Mouse (Mus musculus): Measurements from ENCODE around the gene Ptprj. TPM values are rescaled to one million over a fixed set of nuclear protein-coding genes. Genes with fewer than 3 reads are reported as not detected.

Gene Ptprj
- polyA plus RNA-seq, 1 experiment from 2014 or later: 2.5 TPM

DNA sequence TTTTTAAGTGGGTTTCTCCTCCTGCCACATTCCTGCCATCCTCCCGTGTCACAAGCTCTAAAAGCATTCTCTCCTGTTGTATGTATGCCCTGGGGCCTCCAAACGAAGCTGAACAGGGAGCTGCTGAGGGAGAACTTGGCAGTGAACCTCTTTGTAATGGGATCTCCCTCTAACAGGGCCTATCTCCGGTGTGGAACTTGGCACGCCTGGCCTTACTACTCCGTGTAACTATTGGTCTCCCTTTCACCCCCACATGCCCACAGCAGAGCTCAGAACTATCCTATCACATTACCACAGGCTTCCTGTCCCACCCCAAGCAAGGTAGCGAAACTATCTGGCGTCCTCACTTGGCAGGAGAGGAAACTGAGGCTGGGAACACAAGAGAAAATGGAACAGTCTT, 14.4 kb downstream of the Ptprj start:
- WGBS: 78% methylated on average over 7 of the region's 7 CpGs
- no peak overlapping the region for H3K9ac ChIP-seq (replicated peaks)
- H3K36me3 ChIP-seq: no peaks in the 10 kb centered on the region
- no peak overlapping the region for H3K4me2 ChIP-seq (replicated peaks)
- no peaks in the 10 kb centered on the region for H3K9me3 ChIP-seq
- no peaks in the 10 kb centered on the region for H3K27me3 ChIP-seq
- H3K4me1 ChIP-seq: no peaks in the 10 kb centered on the region; the same call in 1 of the 2 replicates
- no peak overlapping the region for H3K27ac ChIP-seq (replicated peaks)
- no peak overlapping the region for H3K4me3 ChIP-seq
- ATAC-seq (ENCODE audit: low FRiP score, low read depth): no peak

DNA sequence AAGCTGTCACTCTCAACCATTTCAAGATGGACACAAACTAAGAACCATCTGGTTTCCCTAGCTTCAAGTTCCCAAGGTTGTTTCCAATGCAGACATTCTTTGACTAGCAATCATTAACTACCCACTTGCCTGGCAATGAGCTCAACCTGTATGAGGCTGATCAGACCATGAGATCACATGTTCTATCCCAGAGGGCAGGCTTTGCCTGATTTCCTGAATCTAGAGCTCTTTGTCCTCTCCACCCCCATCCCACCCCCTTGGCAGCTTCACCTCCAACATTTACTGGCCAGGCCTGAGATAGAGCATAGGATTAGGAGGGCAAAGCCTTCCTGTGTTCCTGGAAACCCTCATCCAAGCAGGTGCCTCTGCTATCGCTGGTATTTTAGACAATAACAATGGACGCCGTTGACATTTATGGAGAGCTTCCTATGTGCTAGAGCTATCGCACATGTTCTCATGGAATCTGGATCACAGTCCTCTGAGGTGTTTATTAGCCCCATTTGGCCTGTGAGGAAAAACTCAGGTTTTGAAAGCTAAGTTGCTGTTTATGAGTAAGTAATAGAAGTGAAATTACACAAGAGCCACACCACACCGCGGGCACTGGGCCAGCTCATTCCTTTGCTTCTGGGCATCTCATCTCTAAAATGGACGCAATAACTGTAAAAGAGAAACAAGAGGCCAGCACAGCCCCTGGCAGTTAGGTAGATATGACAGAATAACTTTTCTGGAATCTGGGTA, 15.1 kb downstream of the Ptprj start:
- no peak overlapping the region for H3K9ac ChIP-seq (replicated peaks)
- no peak overlapping the region for H3K4me2 ChIP-seq (replicated peaks)
- no peak overlapping the region for H3K27ac ChIP-seq (replicated peaks)
- H3K36me3 ChIP-seq: no peaks in the 10 kb centered on the region
- no peaks in the 10 kb centered on the region for H3K9me3 ChIP-seq
- 98% methylated on average over 7 of the region's 7 CpGs for WGBS
- no peak for ATAC-seq (ENCODE audit: low FRiP score, low read depth)
- H3K4me1 ChIP-seq: peaks cover 3% of the 10 kb centered on the region; the same call in 1 of the 2 replicates
- no peaks in the 10 kb centered on the region for H3K27me3 ChIP-seq
- no peak overlapping the region for H3K4me3 ChIP-seq

DNA sequence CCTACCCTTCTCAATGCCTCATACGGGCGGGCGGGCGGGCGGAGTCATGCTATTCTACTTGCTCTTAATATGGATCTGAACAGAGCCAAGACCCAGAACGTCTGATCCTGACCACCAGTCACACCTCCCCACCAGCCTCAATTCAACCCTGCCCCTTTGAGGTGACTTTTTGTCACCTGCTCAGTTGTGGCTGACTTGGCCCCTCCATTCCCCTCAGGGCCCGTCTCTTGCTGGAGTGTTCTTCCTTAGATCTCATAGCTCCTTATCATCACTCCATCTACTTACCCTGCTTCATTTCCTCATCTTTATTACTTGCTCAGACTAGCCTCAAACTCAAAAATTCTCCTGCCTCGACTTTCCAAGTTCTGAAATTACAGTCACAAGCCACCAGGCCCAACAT, 15.9 kb downstream of the Ptprj start:
- peaks cover 6% of the 10 kb centered on the region; the same call in 1 of the 2 replicates for H3K4me1 ChIP-seq
- H3K4me3 ChIP-seq: no peak overlapping the region
- no peak overlapping the region for H3K4me2 ChIP-seq (replicated peaks)
- no peak overlapping the region for H3K27ac ChIP-seq (replicated peaks)
- ATAC-seq (ENCODE audit: low FRiP score, low read depth): no peak
- 89% methylated on average over 8 of the region's 8 CpGs for WGBS
- H3K9me3 ChIP-seq: no peaks in the 10 kb centered on the region
- no peak overlapping the region for H3K9ac ChIP-seq (replicated peaks)
- no peaks in the 10 kb centered on the region for H3K27me3 ChIP-seq
- no peaks in the 10 kb centered on the region for H3K36me3 ChIP-seq

DNA sequence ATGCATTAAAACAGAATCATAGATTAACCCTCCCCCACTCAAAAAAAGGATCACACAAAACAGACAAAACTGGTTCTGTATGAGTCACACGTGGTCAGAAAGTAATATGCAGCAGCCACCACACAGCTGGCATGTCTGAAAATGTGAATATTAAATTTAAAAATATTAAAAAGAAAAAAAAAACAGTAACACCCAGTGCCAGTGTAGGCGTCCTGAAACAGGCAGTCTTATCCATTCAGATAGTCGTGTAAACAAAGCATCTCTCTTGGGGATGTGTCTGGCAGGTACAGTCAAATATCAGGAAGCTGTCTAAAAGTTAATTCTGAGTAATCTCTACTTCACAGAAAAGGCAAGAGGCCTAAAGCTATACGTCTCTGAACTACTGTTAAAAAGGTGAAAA, 17.3 kb downstream of the Ptprj start:
- no peak for ATAC-seq (ENCODE audit: low FRiP score, low read depth)
- WGBS: 78% methylated on average over 4 of the region's 4 CpGs
- Histone ChIP-seq H3K27ac (replicated peaks) (no peak overlapping the region), H3K9ac (replicated peaks) (no peak overlapping the region), H3K4me2 (replicated peaks) (no peak overlapping the region), H3K4me1 (peaks cover 6% of the 10 kb centered on the region; the same call in 1 of the 2 replicates), H3K36me3 (no peaks in the 10 kb centered on the region), H3K27me3 (no peaks in the 10 kb centered on the region), H3K4me3 (no peak overlapping the region), H3K9me3 (no peaks in the 10 kb centered on the region)

DNA sequence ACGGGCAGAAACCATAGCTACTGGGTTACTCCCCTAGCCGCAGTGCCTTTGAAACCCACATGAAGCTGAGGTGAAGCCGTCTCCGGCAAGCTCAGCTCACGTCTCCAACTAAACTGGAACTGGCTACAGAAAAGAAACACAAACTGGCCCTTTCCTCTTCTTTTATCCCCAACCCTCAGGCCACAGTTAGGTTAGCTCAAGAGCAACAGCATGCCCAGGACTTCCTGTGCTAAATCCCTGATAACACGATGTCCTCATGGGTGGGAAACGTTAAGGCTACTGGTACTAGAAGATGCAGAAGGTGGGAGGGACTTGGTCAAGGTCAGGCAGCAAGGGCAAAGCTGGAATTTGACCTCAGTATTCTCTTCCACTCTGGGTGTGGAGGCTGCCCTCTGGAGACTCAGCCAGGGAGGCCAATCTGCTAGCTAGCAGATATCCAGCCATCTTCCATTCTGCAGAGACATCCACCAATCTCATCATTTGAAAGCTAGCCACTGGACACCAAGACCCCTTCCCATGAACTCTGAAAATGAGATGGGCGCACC, 18.2 kb downstream of the Ptprj start:
- H3K27ac ChIP-seq (replicated peaks): no peak overlapping the region
- ATAC-seq (ENCODE audit: low FRiP score, low read depth): no peak
- no peaks in the 10 kb centered on the region for H3K9me3 ChIP-seq
- no peaks in the 10 kb centered on the region for H3K36me3 ChIP-seq
- WGBS: 79% methylated on average over 8 of the region's 8 CpGs
- H3K27me3 ChIP-seq: no peaks in the 10 kb centered on the region
- no peak overlapping the region for H3K9ac ChIP-seq (replicated peaks)
- no peak overlapping the region for H3K4me2 ChIP-seq (replicated peaks)
- H3K4me1 ChIP-seq: peaks cover 6% of the 10 kb centered on the region; the same call in 1 of the 2 replicates
- H3K4me3 ChIP-seq: no peak overlapping the region

DNA sequence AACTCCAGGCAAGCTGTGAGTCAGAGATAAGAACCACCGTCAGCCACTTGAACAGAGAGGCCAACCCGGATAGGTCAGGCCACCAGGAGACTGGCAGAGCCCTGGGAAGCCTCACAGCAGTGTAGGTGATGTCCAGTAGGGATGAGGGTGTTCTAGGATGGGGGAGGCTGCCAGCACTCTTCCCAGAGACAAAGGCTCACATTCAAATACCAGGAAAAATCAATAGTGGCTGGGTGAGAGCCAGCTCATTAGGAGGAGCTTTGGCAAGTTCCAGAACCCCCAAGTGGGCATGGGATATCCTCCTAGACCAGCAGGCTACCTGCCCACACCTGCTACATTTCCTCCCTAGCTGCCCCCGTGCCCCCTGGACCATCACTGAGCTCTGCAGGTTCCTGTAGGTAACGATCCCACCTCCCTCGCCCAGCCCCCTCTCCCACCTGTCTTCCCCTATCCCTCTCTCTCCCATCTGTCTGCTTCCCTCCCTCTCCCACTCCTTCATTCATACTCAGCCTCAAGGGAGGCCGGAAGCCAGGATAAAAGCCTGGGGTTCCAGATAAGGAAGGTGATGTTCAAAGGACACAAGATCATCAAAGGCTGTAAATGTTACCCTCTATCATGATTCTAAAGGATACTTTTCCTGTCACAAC, 20.1 kb downstream of the Ptprj start:
- Histone ChIP-seq H3K27ac (replicated peaks) (no peak overlapping the region; the same call in 1 of the 2 replicates), H3K4me2 (replicated peaks) (no peak overlapping the region), H3K36me3 (no peaks in the 10 kb centered on the region), H3K4me3 (no peak overlapping the region), H3K9ac (replicated peaks) (no peak overlapping the region), H3K9me3 (no peaks in the 10 kb centered on the region), H3K4me1 (peaks cover 6% of the 10 kb centered on the region; the same call in 1 of the 2 replicates), H3K27me3 (no peaks in the 10 kb centered on the region)
- 60% methylated on average over 6 of the region's 6 CpGs for WGBS
- ATAC-seq (ENCODE audit: low FRiP score, low read depth): peak; percentile 47; the same call in 1 of the 2 replicates

DNA sequence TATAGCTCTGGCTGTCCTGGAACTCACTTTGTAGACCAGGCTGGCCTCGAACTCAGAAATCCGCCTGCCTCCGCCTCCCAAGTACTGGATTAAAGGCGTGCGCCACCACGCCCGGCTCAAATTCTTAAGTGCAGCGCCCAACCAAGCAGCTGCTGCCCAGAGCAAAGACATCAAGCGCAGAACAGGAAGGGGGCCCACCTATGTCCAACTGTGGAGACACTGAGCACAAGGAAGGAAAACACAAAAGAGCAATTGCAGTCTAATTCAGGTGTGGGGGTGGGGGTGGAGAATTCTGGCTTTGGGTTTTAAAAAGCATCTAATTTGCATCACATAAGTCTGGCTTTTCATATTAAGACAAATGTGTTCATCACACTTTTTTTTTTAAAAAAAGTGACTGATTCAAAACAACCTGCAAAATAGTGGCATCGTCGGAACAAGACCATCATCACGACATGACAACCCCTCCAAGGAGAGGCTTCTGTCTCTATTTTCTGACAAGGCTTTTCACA, 20.7 kb downstream of the Ptprj start:
- H3K27ac ChIP-seq (replicated peaks): no peak overlapping the region; the same call in 1 of the 2 replicates
- no peaks in the 10 kb centered on the region for H3K9me3 ChIP-seq
- H3K4me2 ChIP-seq (replicated peaks): no peak overlapping the region
- H3K27me3 ChIP-seq: no peaks in the 10 kb centered on the region
- no peak overlapping the region for H3K9ac ChIP-seq (replicated peaks)
- WGBS: 87% methylated on average over 12 of the region's 12 CpGs
- peaks cover 6% of the 10 kb centered on the region; the same call in 1 of the 2 replicates for H3K4me1 ChIP-seq
- no peak overlapping the region for H3K4me3 ChIP-seq
- no peak for ATAC-seq (ENCODE audit: low FRiP score, low read depth)
- H3K36me3 ChIP-seq: no peaks in the 10 kb centered on the region

DNA sequence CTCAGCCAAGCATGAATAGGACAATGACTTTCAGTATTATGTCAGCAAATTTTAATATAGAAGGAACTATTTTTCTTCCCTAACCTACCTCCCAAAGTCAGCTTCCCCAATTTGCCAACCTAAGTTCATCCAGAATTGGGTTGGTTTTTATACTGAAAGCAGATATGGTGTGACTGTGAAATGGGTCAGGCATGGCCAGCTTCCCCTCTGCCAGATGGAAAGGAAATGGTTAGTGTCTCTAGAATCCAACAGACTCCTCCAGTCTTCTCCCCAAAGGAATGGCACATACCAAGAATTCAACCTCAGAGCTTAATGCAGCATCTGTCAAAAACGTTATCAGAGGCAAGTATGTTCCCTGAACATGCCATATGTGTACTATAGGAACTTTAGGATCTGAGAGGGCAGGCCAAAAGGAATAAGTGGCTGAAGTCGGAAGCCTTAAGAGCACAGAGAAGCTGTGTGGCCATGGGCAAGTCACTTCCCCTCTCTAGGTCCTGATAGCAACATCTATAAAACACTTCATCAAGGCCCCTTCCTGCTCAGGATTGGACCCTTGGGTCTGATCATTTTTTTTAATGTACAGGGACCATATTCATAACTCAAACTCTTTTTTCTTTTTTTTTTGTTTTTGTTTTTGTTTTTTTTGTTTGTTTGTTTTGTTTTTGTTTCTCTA, 21.3 kb downstream of the Ptprj start:
- Histone ChIP-seq H3K9me3 (no peaks in the 10 kb centered on the region), H3K27ac (replicated peaks) (no peak overlapping the region), H3K27me3 (no peaks in the 10 kb centered on the region), H3K4me1 (peaks cover 6% of the 10 kb centered on the region; the same call in 1 of the 2 replicates), H3K4me2 (replicated peaks) (no peak overlapping the region), H3K9ac (replicated peaks) (no peak overlapping the region), H3K36me3 (no peaks in the 10 kb centered on the region), H3K4me3 (no peak overlapping the region)
- ATAC-seq (ENCODE audit: low FRiP score, low read depth): no peak
- 82% methylated on average over 2 of the region's 2 CpGs for WGBS

DNA sequence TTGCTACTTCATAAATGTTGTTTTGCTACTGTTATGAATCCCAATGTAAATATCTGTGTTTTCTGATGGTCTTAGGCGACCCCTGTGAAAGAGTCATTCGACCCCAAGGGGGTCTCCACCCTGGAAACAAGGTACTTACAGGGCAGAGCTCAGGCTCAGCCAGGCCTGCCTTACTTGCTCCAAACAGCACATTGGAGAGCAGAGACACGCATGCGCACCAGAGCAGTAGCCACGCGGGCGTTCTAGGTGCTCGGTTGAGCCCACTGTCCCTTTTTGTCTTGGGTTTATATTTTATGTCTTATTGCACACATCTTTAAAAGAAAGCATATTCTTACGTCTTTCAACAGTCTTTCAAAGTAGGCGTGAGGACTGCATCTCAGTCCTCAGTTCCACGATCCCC, 22.1 kb downstream of the Ptprj start:
- Histone ChIP-seq H3K27me3 (no peaks in the 10 kb centered on the region), H3K36me3 (no peaks in the 10 kb centered on the region), H3K4me1 (peaks cover 6% of the 10 kb centered on the region; the same call in 1 of the 2 replicates), H3K4me2 (replicated peaks) (no peak overlapping the region), H3K27ac (replicated peaks) (no peak overlapping the region), H3K4me3 (no peak overlapping the region), H3K9me3 (no peaks in the 10 kb centered on the region), H3K9ac (replicated peaks) (no peak overlapping the region)
- ATAC-seq (ENCODE audit: low FRiP score, low read depth): no peak
- 87% methylated on average over 11 of the region's 11 CpGs for WGBS

DNA sequence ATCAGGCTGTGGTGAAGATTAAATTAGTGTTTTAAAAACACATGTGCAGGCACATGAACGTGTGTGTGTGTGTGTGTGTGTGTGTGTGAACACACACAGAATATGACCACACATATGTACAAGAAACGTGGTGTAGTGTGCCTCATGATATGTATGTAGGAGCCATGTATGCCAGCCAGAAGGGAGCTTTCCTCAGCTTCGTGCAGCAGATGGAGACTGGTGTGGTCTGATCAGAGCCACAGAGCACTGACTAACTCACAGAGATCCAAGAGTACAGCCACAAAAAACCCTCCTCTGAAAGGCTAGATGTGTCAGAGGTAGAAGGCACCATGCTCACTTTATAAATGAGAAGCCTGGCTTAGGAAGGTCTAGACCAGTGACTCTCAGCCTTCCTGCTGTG, 22.5 kb downstream of the Ptprj start:
- Histone ChIP-seq H3K36me3 (no peaks in the 10 kb centered on the region), H3K4me1 (peaks cover 6% of the 10 kb centered on the region; the same call in 1 of the 2 replicates), H3K4me3 (no peak overlapping the region), H3K9ac (replicated peaks) (no peak overlapping the region), H3K27ac (replicated peaks) (no peak overlapping the region), H3K27me3 (no peaks in the 10 kb centered on the region), H3K4me2 (replicated peaks) (no peak overlapping the region), H3K9me3 (no peaks in the 10 kb centered on the region)
- 78% methylated on average over 3 of the region's 3 CpGs for WGBS
- no peak for ATAC-seq (ENCODE audit: low FRiP score, low read depth)

DNA sequence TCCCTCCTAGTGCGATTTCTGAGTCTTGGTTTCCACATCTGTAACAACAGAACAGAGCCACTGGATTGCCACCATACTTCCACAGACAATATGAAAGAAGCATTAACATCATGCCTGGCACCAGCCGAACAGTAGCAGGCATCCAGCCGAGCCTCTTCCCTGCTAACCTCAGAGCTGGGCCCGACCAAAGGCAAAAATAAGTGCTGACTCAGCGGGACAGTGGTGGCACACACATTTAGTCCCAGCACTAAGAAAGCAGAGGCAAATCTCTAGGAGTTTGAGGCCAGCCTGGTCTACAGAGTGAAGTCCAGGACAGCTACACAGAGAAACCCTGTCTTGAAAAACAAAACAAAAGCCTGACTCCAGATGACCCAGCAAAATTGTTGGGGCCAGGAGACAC, 24.7 kb downstream of the Ptprj start:
- no peak overlapping the region for H3K27ac ChIP-seq (replicated peaks)
- H3K9me3 ChIP-seq: no peaks in the 10 kb centered on the region
- ATAC-seq (ENCODE audit: low FRiP score, low read depth): no peak
- H3K9ac ChIP-seq (replicated peaks): no peak overlapping the region
- H3K4me3 ChIP-seq: no peak overlapping the region
- H3K27me3 ChIP-seq: no peaks in the 10 kb centered on the region
- WGBS: 79% methylated on average over 5 of the region's 5 CpGs
- no peak overlapping the region for H3K4me2 ChIP-seq (replicated peaks)
- H3K4me1 ChIP-seq: peaks cover 6% of the 10 kb centered on the region; the same call in 1 of the 2 replicates
- no peaks in the 10 kb centered on the region for H3K36me3 ChIP-seq

DNA sequence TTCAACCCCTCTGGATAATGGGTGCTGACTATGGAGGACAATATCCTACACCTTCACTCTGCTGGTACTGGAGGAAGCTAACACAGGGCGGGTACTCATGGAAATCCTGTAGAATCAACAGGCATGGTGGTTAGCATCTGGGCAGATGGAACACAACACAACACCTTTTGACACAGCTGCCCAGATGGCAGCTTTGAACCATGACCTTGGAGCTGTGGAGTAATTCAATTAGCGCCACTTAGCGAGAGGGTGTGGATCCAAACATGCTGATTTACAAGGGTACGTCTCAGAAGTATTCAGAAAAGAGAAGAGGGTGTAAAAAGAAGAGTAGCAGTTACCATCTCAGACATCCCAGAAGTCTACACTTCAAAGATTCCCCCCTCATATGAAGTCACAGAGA, 25.6 kb downstream of the Ptprj start:
- Histone ChIP-seq H3K4me2 (replicated peaks) (no peak overlapping the region), H3K36me3 (no peaks in the 10 kb centered on the region), H3K4me1 (no peaks in the 10 kb centered on the region), H3K9me3 (no peaks in the 10 kb centered on the region), H3K27me3 (no peaks in the 10 kb centered on the region), H3K27ac (replicated peaks) (no peak overlapping the region), H3K4me3 (no peak overlapping the region), H3K9ac (replicated peaks) (no peak overlapping the region)
- no peak for ATAC-seq (ENCODE audit: low FRiP score, low read depth)
- WGBS: 91% methylated on average over 4 of the region's 4 CpGs

All from midbrain, embryonic 12.5 days (tissue).